Mouse (Mus musculus) bone marrow, adult 2 months (tissue): ENCODE results near the gene Slc1a2.

ENCODE experiments used
- CTCF ChIP-seq: fragments of 200-500 bp; IDR thresholded peaks from 2 replicates; pipeline ENCODE4 v1.5.1; 2011; ENCODE audit warnings: low read length, control low read depth; ENCODE audit not compliant: control insufficient read depth, insufficient read depth
- POLR2A ChIP-seq: fragments of 200-500 bp; IDR thresholded peaks from 2 replicates; pipeline ENCODE4 v1.6.1; 2011; ENCODE audit warnings: low read depth, mild to moderate bottlenecking, control low read depth, low read length, borderline replicate concordance; ENCODE audit not compliant: control insufficient read depth

- TF ChIP-seq CTCF (no peak), POLR2A (no peak)
Measured at GRCm38 (mm10) chr2:102624538-102624937, 33.9 kb upstream of the Slc1a2 start.
